Mouse (Mus musculus) MEL (cell line): ENCODE measurements at regions not wholly inside any gene's neighbourhood (a gene's known extent, or its start where the extent isn't known, plus 50 kb on each side); places are given as distances from the start of the nearest gene placed in this dataset.

Source experiments
- DNase-seq: peaks from one replicate; pipeline ENCODE4 v3.0.0; 2011; ENCODE audit warnings: low read depth, low spot score
- H3K27ac ChIP-seq: 2 replicates; pipeline ENCODE4 v1.5.1; 2012; ENCODE audit warnings: low read depth, mild to moderate bottlenecking, control low read depth, low read length, moderate library complexity; ENCODE audit not compliant: control insufficient read depth
- H3K27me3 ChIP-seq, 2 experiments: fragments of 150-350 bp in 1 of 2; sonication (generic) in 1 of 2; 2 replicates each; pipeline ENCODE4 v1.6.1; 2012; ENCODE audit warnings: low read length in 2 of 2, mild to moderate bottlenecking in 2 of 2, improper control_type of control experiment in 1 of 2, moderate library complexity in 1 of 2; ENCODE audit not compliant: insufficient read depth in 2 of 2, control insufficient read depth in 1 of 2
- H3K36me3 ChIP-seq, 2 experiments: 2 replicates each; pipeline ENCODE4 v1.6.1; 2012 to 2014; ENCODE audit warnings: low read length in 2 of 2, improper control_type of control experiment in 1 of 2, inconsistent platforms in 1 of 2, mild to moderate bottlenecking in 1 of 2; ENCODE audit not compliant: insufficient read depth in 2 of 2, control insufficient read depth in 1 of 2
- H3K4me1 ChIP-seq, 2 experiments: fragments of 150-350 bp in 1 of 2; sonication (generic) in 1 of 2; 2 replicates each; pipeline ENCODE4 v1.6.1; 2012; ENCODE audit warnings: low read length in 2 of 2, improper control_type of control experiment in 1 of 2, mild to moderate bottlenecking in 1 of 2; ENCODE audit not compliant: insufficient read depth in 2 of 2, control insufficient read depth in 1 of 2
- H3K4me3 ChIP-seq, 2 experiments: fragments of 150-350 bp in 1 of 2; sonication (generic) in 1 of 2; 2 replicates each; pipeline ENCODE4 v1.5.1; 2012; ENCODE audit warnings: low read depth in 2 of 2, low read length in 2 of 2, mild to moderate bottlenecking in 2 of 2, moderate library complexity in 2 of 2, control low read depth in 1 of 2, improper control_type of control experiment in 1 of 2; ENCODE audit not compliant: control insufficient read depth in 1 of 2, insufficient read depth in 1 of 2
- H3K79me2 ChIP-seq: 2 replicates; pipeline ENCODE4 v1.6.1; 2012; ENCODE audit warnings: mild to moderate bottlenecking, low read length, moderate library complexity; ENCODE audit not compliant: control insufficient read depth, poor library complexity, insufficient read depth
- H3K9ac ChIP-seq: 2 replicates; pipeline ENCODE4 v1.6.1; 2012; ENCODE audit warnings: low read depth, mild to moderate bottlenecking, control low read depth, low read length, moderate library complexity; ENCODE audit not compliant: control insufficient read depth, poor library complexity, severe bottlenecking
- H3K9me3 ChIP-seq: fragments of 150-350 bp; sonication (generic); replicated peaks from 2 replicates; pipeline ENCODE4 v1.6.1; 2012; ENCODE audit warnings: mild to moderate bottlenecking, low read length, improper control_type of control experiment, moderate library complexity; ENCODE audit not compliant: insufficient read depth
- CHD2 ChIP-seq: IDR thresholded peaks from 2 replicates; pipeline ENCODE4 v1.6.1; 2011; ENCODE audit warnings: low read length, improper control_type of control experiment
- E2F4 ChIP-seq: IDR thresholded peaks from 2 replicates; pipeline ENCODE4 v1.6.1; 2011; ENCODE audit warnings: low read depth, low read length, improper control_type of control experiment, borderline replicate concordance
- ELF1 ChIP-seq: IDR thresholded peaks from 2 replicates; pipeline ENCODE4 v1.6.1; 2014; ENCODE audit warnings: low read depth, mild to moderate bottlenecking, inconsistent platforms, low read length, improper control_type of control experiment, moderate library complexity
- EP300 ChIP-seq, 2 experiments: IDR thresholded peaks; 2 replicates each; pipeline ENCODE4 v1.6.1; 2011; ENCODE audit warnings: improper control_type of control experiment in 2 of 2, low read length in 2 of 2, low read depth in 1 of 2, mild to moderate bottlenecking in 1 of 2
- GABPA ChIP-seq: IDR thresholded peaks from 2 replicates; pipeline ENCODE4 v1.6.1; 2012; ENCODE audit warnings: low read depth, mild to moderate bottlenecking, inconsistent platforms, low read length, improper control_type of control experiment, moderate library complexity
- GATA1 ChIP-seq: IDR thresholded peaks from 2 replicates; pipeline ENCODE4 v1.6.1; 2011; ENCODE audit warnings: low read depth, low read length, improper control_type of control experiment
- JUND ChIP-seq: IDR thresholded peaks from 2 replicates; pipeline ENCODE4 v1.6.1; 2011; ENCODE audit warnings: low read depth, mild to moderate bottlenecking, improper control_type of control experiment, low read length
- MAX ChIP-seq: IDR thresholded peaks from 2 replicates; pipeline ENCODE4 v1.6.1; 2011; ENCODE audit warnings: low read length, improper control_type of control experiment
- MAZ ChIP-seq: IDR thresholded peaks from 2 replicates; pipeline ENCODE4 v1.6.1; 2012; ENCODE audit warnings: low read depth, mild to moderate bottlenecking, inconsistent platforms, low read length, improper control_type of control experiment
- MXI1 ChIP-seq: IDR thresholded peaks from 2 replicates; pipeline ENCODE4 v1.6.1; 2011; ENCODE audit warnings: mild to moderate bottlenecking, low read depth, low read length, improper control_type of control experiment
- MYB ChIP-seq: IDR thresholded peaks from 2 replicates; pipeline ENCODE4 v1.6.1; 2011; ENCODE audit warnings: mild to moderate bottlenecking, low read depth, low read length, improper control_type of control experiment
- NRF1 ChIP-seq: IDR thresholded peaks from 2 replicates; pipeline ENCODE4 v1.6.1; 2014; ENCODE audit warnings: low read depth, mild to moderate bottlenecking, inconsistent platforms, low read length, improper control_type of control experiment, moderate library complexity; ENCODE audit not compliant: poor library complexity, insufficient read depth, severe bottlenecking
- POLR2A ChIP-seq, 2 experiments: IDR thresholded peaks; 2 replicates each; pipeline ENCODE4 v1.6.1; 2011 to 2012; ENCODE audit warnings: low read length in 2 of 2, mild to moderate bottlenecking in 2 of 2, control low read depth in 1 of 2, improper control_type of control experiment in 1 of 2, low read depth in 1 of 2, moderate library complexity in 1 of 2; ENCODE audit not compliant: control insufficient read depth in 1 of 2, insufficient read depth in 1 of 2, poor library complexity in 1 of 2
- POLR2AphosphoS2 ChIP-seq: IDR thresholded peaks from 2 replicates; pipeline ENCODE4 v1.6.1; 2011; ENCODE audit warnings: low read length, improper control_type of control experiment
- POLR2AphosphoS5 ChIP-seq: IDR thresholded peaks from 2 replicates; pipeline ENCODE4 v1.6.1; 2012; ENCODE audit warnings: low read depth, borderline replicate concordance, mild to moderate bottlenecking, inconsistent platforms, low read length, moderate library complexity, mixed read lengths
- RAD21 ChIP-seq: IDR thresholded peaks from 2 replicates; pipeline ENCODE4 v1.6.1; 2011; ENCODE audit warnings: mild to moderate bottlenecking, low read depth, low read length, improper control_type of control experiment
- RCOR1 ChIP-seq: IDR thresholded peaks from 2 replicates; pipeline ENCODE4 v1.6.1; 2012; ENCODE audit warnings: low read depth, mild to moderate bottlenecking, inconsistent platforms, low read length, improper control_type of control experiment
- SIN3A ChIP-seq: IDR thresholded peaks from 2 replicates; pipeline ENCODE4 v1.6.1; 2012; ENCODE audit warnings: low read length, improper control_type of control experiment, inconsistent platforms
- SMC3 ChIP-seq: IDR thresholded peaks from 2 replicates; pipeline ENCODE4 v1.6.1; 2011; ENCODE audit warnings: low read depth, low read length, improper control_type of control experiment
- TAL1 ChIP-seq: IDR thresholded peaks from 2 replicates; pipeline ENCODE4 v1.6.1; 2012; ENCODE audit warnings: mild to moderate bottlenecking, inconsistent platforms, low read length, moderate library complexity, mixed read lengths
- TBP ChIP-seq: IDR thresholded peaks from 2 replicates; pipeline ENCODE4 v1.8.0; 2011; ENCODE audit warnings: low read depth, low read length, improper control_type of control experiment
- TCF12 ChIP-seq: IDR thresholded peaks from 2 replicates; pipeline ENCODE4 v1.6.1; 2014; ENCODE audit warnings: low read depth, mild to moderate bottlenecking, inconsistent platforms, low read length, improper control_type of control experiment, moderate library complexity
- UBTF ChIP-seq: IDR thresholded peaks from 2 replicates; pipeline ENCODE4 v1.6.1; 2012; ENCODE audit warnings: low read depth, mild to moderate bottlenecking, inconsistent platforms, low read length, improper control_type of control experiment, moderate library complexity, borderline replicate concordance; ENCODE audit not compliant: insufficient read depth
- USF1 ChIP-seq: IDR thresholded peaks from 2 replicates; pipeline ENCODE4 v1.6.1; 2014; ENCODE audit warnings: low read depth, mild to moderate bottlenecking, inconsistent platforms, low read length, improper control_type of control experiment, moderate library complexity
- ZC3H11A ChIP-seq: IDR thresholded peaks from 2 replicates; pipeline ENCODE4 v1.6.1; 2012; ENCODE audit warnings: low read depth, mild to moderate bottlenecking, inconsistent platforms, low read length, improper control_type of control experiment
- ZNF384 ChIP-seq: IDR thresholded peaks from 2 replicates; pipeline ENCODE4 v1.6.1; 2012; ENCODE audit warnings: low read depth, mild to moderate bottlenecking, inconsistent platforms, low read length, improper control_type of control experiment

GRCm38 (mm10) chr12:26191268-26191981 is 223.6 kb downstream of the Rnf144a start:
- H3K27me3 ChIP-seq = no peaks in the 10 kb centered on the region
- no peaks in the 10 kb centered on the region for H3K9me3 ChIP-seq
- no peaks in the 10 kb centered on the region for H3K36me3 ChIP-seq
- no peak overlapping the region for H3K4me3 ChIP-seq
- no peaks in the 10 kb centered on the region for H3K4me1 ChIP-seq
- no peak overlapping the region for H3K9ac ChIP-seq
- H3K79me2 ChIP-seq = no peaks in the 10 kb centered on the region
- DNase-seq = no peak
- TF ChIP-seq ELF1 (no peak), MYB (no peak), POLR2AphosphoS5 (no peak), SMC3 (no peak), E2F4 (no peak), CHD2 (no peak), ZNF384 (no peak), TBP (no peak), SIN3A (no peak), RAD21 (no peak), POLR2AphosphoS2 (no peak), MAZ (no peak), MAX (no peak), GATA1 (no peak), TCF12 (no peak), UBTF (no peak), JUND (no peak), ZC3H11A (no peak), EP300 (IDR thresholded peaks at IDR 0.05; ENCODE audit: low read depth in 1 of 2, low read length in 2 of 2) (no peak)
- TF ChIP-seq, all 39 proteins: peak for 0
- H3K27ac ChIP-seq = no peak overlapping the region

GRCm38 (mm10) chr12:26188996-26189395 is 226.1 kb downstream of the Rnf144a start:
- H3K4me3 ChIP-seq = no peak overlapping the region
- DNase-seq = no peak
- H3K4me1 ChIP-seq = no peaks in the 10 kb centered on the region
- H3K9ac ChIP-seq = no peak overlapping the region
- H3K9me3 ChIP-seq = no peaks in the 10 kb centered on the region
- no peak overlapping the region for H3K27ac ChIP-seq
- no peaks in the 10 kb centered on the region for H3K27me3 ChIP-seq
- TF ChIP-seq SMC3 (no peak), RCOR1 (no peak), RAD21 (no peak), ELF1 (no peak), JUND (no peak), TBP (no peak), USF1 (no peak), GABPA (no peak), POLR2AphosphoS2 (no peak), TAL1 (no peak), TCF12 (no peak), MXI1 (no peak), NRF1 (no peak), E2F4 (no peak), MAX (no peak), POLR2A (IDR thresholded peaks at IDR 0.05; ENCODE audit: control insufficient read depth in 1 of 2, insufficient read depth in 1 of 2, low read depth in 1 of 2, low read length in 2 of 2, poor library complexity in 1 of 2) (no peak)
- no peaks in the 10 kb centered on the region for H3K36me3 ChIP-seq
- no peaks in the 10 kb centered on the region for H3K79me2 ChIP-seq
